Mouse (Mus musculus) thymus, postnatal 10 days (tissue): ENCODE measurements around the gene Sorcs3.

ENCODE experiments used
- DNase-seq, 2 experiments: peaks; one replicate each; pipeline ENCODE4 v3.0.0; 2021; ENCODE audit warnings: low spot score in 2 of 2

Gene Sorcs3

GRCm38 (mm10) chr19:48821283-48821715 is 615.5 kb downstream of the Sorcs3 start:
- no peak for DNase-seq

- DNase-seq, result no peak
Observed at GRCm38 (mm10) chr19:48834342-48834741, 628.5 kb downstream of the Sorcs3 start.

- no peak for DNase-seq
Observed at GRCm38 (mm10) chr19:48839418-48839817, 633.6 kb downstream of the Sorcs3 start.

- no peak for DNase-seq
Observed at GRCm38 (mm10) chr19:48847700-48848099, 641.9 kb downstream of the Sorcs3 start.

- DNase-seq, result no peak
Observed at GRCm38 (mm10) chr19:48850466-48850865, 644.6 kb downstream of the Sorcs3 start.
